Mouse (Mus musculus) embryonic facial prominence, embryonic 12.5 days (tissue): ENCODE data around the gene Caly. TPM values are rescaled to one million over a fixed set of nuclear protein-coding genes. Genes with fewer than 3 reads are reported as not detected.
A peak's percentile ranks its signal among the peaks of the same experiment; 100 is the strongest.

ENCODE experiments used
- ATAC-seq: fragments of 200-750 bp; cut with Nextera tagmentation; 2 replicates; pipeline ENCODE4 v1.8.0; 2017; ENCODE audit not compliant: insufficient number of reproducible peaks, insufficient read depth, low FRiP score, low TSS enrichment
- H3K27ac ChIP-seq: fragments of 300-500 bp; sonication (generic); 2 replicates; pipeline ENCODE4 v1.5.1; 2016; ENCODE audit warnings: mild to moderate bottlenecking
- H3K27me3 ChIP-seq: fragments of 300-500 bp; sonication (generic); 2 replicates; pipeline ENCODE4 v1.6.1; 2016; ENCODE audit warnings: mild to moderate bottlenecking, moderate library complexity
- H3K36me3 ChIP-seq: fragments of 300-500 bp; sonication (generic); 2 replicates; pipeline ENCODE4 v1.6.1; 2016; ENCODE audit warnings: mild to moderate bottlenecking
- H3K4me1 ChIP-seq: fragments of 300-500 bp; sonication (generic); 2 replicates; pipeline ENCODE4 v1.6.1; 2016
- H3K4me2 ChIP-seq: fragments of 300-500 bp; sonication (generic); replicated peaks from 2 replicates; pipeline ENCODE4 v1.6.1; 2016; ENCODE audit warnings: mild to moderate bottlenecking, moderate library complexity
- H3K4me3 ChIP-seq: fragments of 300-500 bp; sonication (generic); 2 replicates; pipeline ENCODE4 v1.5.1; 2016; ENCODE audit warnings: mild to moderate bottlenecking
- H3K9ac ChIP-seq: fragments of 300-500 bp; sonication (generic); 2 replicates; pipeline ENCODE4 v1.6.1; 2016; ENCODE audit warnings: mild to moderate bottlenecking, moderate library complexity
- H3K9me3 ChIP-seq: fragments of 300-500 bp; sonication (generic); 2 replicates; pipeline ENCODE4 v1.6.1; 2016; ENCODE audit warnings: mild to moderate bottlenecking, moderate library complexity
- WGBS: fragments of 180-500 bp; shearing (Covaris S2); methylation state at CpG from one replicate; pipeline ENCODE4 v1.1.7; 2016; 5-methylcytosine and 5-hydroxymethylcytosine counted together
- polyA plus RNA-seq: library from polyadenylated mRNA; unstranded; fragments of >200 nt; fragmentation: Nextera tagmentation; extraction: Ambion mirVana; gene quantifications from 2 replicates; pipeline ENCODE4 v1.2.1, GENCODE M21; 2016

Gene Caly
- polyA plus RNA-seq, 1 experiment from 2014 or later = 2.7 TPM

DNA sequence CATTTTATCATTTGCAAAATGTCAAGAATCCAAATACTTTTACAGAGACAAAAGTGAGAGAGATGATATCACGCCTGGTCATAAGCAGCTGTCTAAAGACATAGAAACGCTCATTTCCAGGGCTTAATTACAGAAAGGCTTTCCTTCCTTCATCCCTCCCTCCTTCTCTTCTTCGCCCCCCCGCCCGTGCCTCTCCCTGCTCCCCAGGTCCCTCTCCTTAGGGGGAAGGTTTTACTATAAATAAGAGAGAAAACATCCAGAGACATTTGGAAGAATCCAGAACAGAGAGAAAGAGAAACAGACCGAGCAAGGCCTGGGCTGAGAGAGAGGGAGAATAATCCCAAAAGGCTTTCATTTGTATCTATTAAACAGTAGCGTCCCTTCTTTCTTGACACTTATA is 46.9 kb downstream of the Caly start:
- H3K4me1 ChIP-seq = peaks cover 19% of the 10 kb centered on the region
- peak overlapping the region; percentile 89 for H3K4me3 ChIP-seq
- H3K27ac ChIP-seq = no peak overlapping the region
- H3K9ac ChIP-seq = peak overlapping the region; percentile 91
- ATAC-seq = no peak
- peak overlapping the region; percentile 78 for H3K4me2 ChIP-seq
- 19% methylated on average over 7 of the region's 7 CpGs for WGBS
- peaks cover 34% of the 10 kb centered on the region for H3K36me3 ChIP-seq
- H3K9me3 ChIP-seq = no peaks in the 10 kb centered on the region
- H3K27me3 ChIP-seq = no peaks in the 10 kb centered on the region

DNA sequence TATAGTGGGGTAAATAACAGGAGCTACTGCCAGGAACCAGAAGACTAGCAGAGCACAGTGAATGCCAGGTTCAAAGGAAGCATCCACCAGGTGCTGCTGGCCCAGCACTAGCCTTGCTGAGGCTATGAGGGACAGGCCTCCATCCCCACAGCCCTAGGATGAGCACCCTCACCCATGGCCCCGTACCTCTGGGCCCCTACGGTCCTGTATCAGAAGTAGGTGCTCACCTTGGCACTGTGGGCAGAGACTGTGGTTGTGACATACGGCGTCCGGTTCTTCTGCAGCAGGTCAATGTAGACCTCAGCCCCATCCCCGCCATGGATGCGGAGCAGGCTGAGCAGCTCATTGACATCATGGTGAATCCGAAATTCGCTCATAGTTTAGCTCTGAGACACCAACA is 49.0 kb downstream of the Caly start:
- no peak for ATAC-seq
- no peaks in the 10 kb centered on the region for H3K27me3 ChIP-seq
- no peak overlapping the region for H3K9ac ChIP-seq
- H3K4me3 ChIP-seq = no peak overlapping the region
- H3K27ac ChIP-seq = no peak overlapping the region
- 98% methylated on average over 9 of the region's 9 CpGs for WGBS
- peaks cover 47% of the 10 kb centered on the region for H3K36me3 ChIP-seq
- no peaks in the 10 kb centered on the region for H3K9me3 ChIP-seq
- H3K4me1 ChIP-seq = peaks cover 19% of the 10 kb centered on the region
- no peak overlapping the region for H3K4me2 ChIP-seq

DNA sequence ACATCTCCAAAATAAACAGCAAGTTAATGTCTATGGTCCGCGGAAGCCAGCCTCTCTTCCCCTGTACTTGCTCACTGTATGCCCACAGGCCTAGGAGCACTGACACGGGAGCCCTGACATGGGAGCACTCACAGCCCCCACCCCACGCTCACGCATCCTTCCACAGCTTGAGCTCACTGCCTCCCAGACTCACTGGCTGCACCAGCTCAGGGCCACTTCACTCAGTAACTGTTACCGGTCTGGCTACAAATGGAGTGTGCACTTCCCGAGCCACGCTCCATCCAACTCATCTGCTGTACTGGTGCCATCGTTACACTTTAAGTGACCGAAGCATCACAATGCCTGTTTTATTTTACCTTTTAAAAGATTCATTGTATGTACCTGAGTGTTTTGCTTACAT is 50.0 kb downstream of the Caly start:
- no peak for ATAC-seq
- H3K27ac ChIP-seq = no peak overlapping the region
- WGBS = 96% methylated on average over 10 of the region's 10 CpGs

DNA sequence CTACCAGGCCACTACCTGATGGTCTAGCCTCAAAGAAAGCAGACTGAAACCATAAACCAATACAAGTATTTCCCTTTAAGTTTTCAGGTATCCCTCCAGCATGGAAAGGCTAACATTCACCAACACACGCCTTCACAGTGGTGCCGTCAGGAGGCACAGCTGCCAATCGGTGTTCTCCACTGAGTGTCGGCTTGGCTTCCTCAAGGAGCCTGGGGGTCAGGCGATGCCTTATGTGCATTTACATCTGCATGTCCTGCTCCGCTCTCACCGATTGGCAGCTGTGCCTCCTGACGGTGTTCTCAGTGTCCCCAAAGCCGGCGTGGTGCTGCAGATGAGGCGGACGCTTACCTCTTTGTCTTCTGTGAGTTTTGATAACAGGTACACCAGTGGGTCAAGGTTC is 50.6 kb downstream of the Caly start:
- Histone ChIP-seq H3K27me3 (no peaks in the 10 kb centered on the region), H3K4me2 (no peak overlapping the region), H3K4me1 (peaks cover 12% of the 10 kb centered on the region), H3K27ac (no peak overlapping the region), H3K4me3 (no peak overlapping the region), H3K36me3 (peaks cover 52% of the 10 kb centered on the region), H3K9ac (no peak overlapping the region), H3K9me3 (no peaks in the 10 kb centered on the region)
- 95% methylated on average over 12 of the region's 12 CpGs for WGBS
- ATAC-seq = no peak

More for the DNA sequence above, 50.0 kb downstream of the Caly start:
- Histone ChIP-seq H3K4me3 (no peak overlapping the region), H3K27me3 (no peaks in the 10 kb centered on the region), H3K36me3 (peaks cover 52% of the 10 kb centered on the region), H3K4me1 (peaks cover 18% of the 10 kb centered on the region), H3K4me2 (no peak overlapping the region), H3K9ac (no peak overlapping the region), H3K9me3 (no peaks in the 10 kb centered on the region)

Other genes starting within 250 kb of the Caly start
- gene Adgra1, start 248.4 kb downstream of the Caly start, polyA plus RNA-seq = 1.2 and 1.3 TPM in 2 replicates
- 0.15 and 0.28 TPM in 2 replicates for gene Kndc1, start 187.9 kb downstream of the Caly start, polyA plus RNA-seq
- 0.22 TPM in 1 of 2 replicates, not detected in the other for gene Utf1, start 138.8 kb downstream of the Caly start, polyA plus RNA-seq
- gene 6430531B16Rik, start 103.8 kb downstream of the Caly start, polyA plus RNA-seq = 0.14 and 0.92 TPM in 2 replicates
- gene Adam8, start 90.0 kb downstream of the Caly start, polyA plus RNA-seq = 2.3 and 2.8 TPM in 2 replicates
- gene Zfp511, start 46.2 kb downstream of the Caly start, polyA plus RNA-seq = 37.9 and 39.6 TPM in 2 replicates
- gene Tubgcp2, start 45.9 kb downstream of the Caly start, polyA plus RNA-seq = 73.8 and 82.9 TPM in 2 replicates
- gene Msx3, start 33.5 kb downstream of the Caly start, polyA plus RNA-seq = 0.47 and 0.59 TPM in 2 replicates
- not detected in 2 replicates for gene Prap1, start 10.8 kb upstream of the Caly start, polyA plus RNA-seq
- 22.0 and 27.1 TPM in 2 replicates for gene Fuom, start 19.9 kb upstream of the Caly start, polyA plus RNA-seq
- 19.1 and 20.8 TPM in 2 replicates for gene Paox, start 33.3 kb upstream of the Caly start, polyA plus RNA-seq
- gene Echs1, start 33.9 kb upstream of the Caly start, polyA plus RNA-seq = 172 and 173 TPM in 2 replicates
- 26.1 and 30.5 TPM in 2 replicates for gene Mtg1, start 55.0 kb upstream of the Caly start, polyA plus RNA-seq
- gene Sprn, start 72.3 kb upstream of the Caly start, polyA plus RNA-seq = 1.2 TPM in 2 replicates
- not detected in 2 replicates for gene Olfr522, start 82.2 kb upstream of the Caly start, polyA plus RNA-seq
- gene Olfr523, start 90.7 kb upstream of the Caly start, polyA plus RNA-seq = not detected in 2 replicates
- not detected in 2 replicates for gene Olfr524, start 123.4 kb upstream of the Caly start, polyA plus RNA-seq
- gene Cd163l1, start 135.7 kb upstream of the Caly start, polyA plus RNA-seq = not detected in 2 replicates
- not detected in 2 replicates for gene 5830411N06Rik, start 164.7 kb upstream of the Caly start, polyA plus RNA-seq
- gene Olfr525, start 238.3 kb upstream of the Caly start, polyA plus RNA-seq = not detected in 2 replicates